Comparison of ENCODE assay signal across 8 mouse cellular contexts in genomic region chr11:95842074-95842681, GRCm38 (mm10). TPM values are rescaled to one million over a fixed set of nuclear protein-coding genes. Genes with fewer than 3 reads are reported as not detected.
DNase-seq lines count a peak whose midpoint lies in the region; ATAC-seq and TF ChIP-seq lines count a peak whose summit lies in the region.

Abi3 (minus strand) TSS chr11:95842476.

- 11% methylated on average over 11 of the region's 11 CpGs for WGBS in neural tube, embryonic 11.5 days
- WGBS in embryonic facial prominence, embryonic 15.5 days = 11% methylated on average over 11 of the region's 11 CpGs
- WGBS in hindbrain, postnatal 0 days = 16% methylated on average over 11 of the region's 11 CpGs
- 3% methylated on average over 11 of the region's 11 CpGs for whole genome bisulfite sequencing in liver, embryonic 13.5 days (ENCODE audit: insufficient replicate concordance)
- 52% methylated on average over 11 of the region's 11 CpGs for WGBS in small intestine, adult 2 months
- 17% methylated on average over 11 of the region's 11 CpGs for WGBS in midbrain, postnatal 0 days
- WGBS in forebrain, postnatal 0 days = 14% methylated on average over 11 of the region's 11 CpGs

- peak; percentile 66; the same call in 1 of the 2 replicates for TF ChIP-seq POLR2A in small intestine, adult 2 months (IDR thresholded peaks at IDR 0.05; ENCODE audit: low read depth, low read length)

- no peaks in the 10 kb centered on the region; the same call in 1 of the 2 replicates for H3K27me3 ChIP-seq in neural tube, embryonic 11.5 days (ENCODE audit: control insufficient read depth, insufficient read depth, low read length)
- peaks cover 16% of the 10 kb centered on the region for H3K27me3 ChIP-seq in embryonic facial prominence, embryonic 15.5 days
- H3K27me3 ChIP-seq in hindbrain, postnatal 0 days (ENCODE audit: insufficient read depth, low read length) = no peaks in the 10 kb centered on the region
- H3K27me3 ChIP-seq in liver, embryonic 13.5 days = peaks cover 20% of the 10 kb centered on the region
- no peaks in the 10 kb centered on the region for H3K27me3 ChIP-seq in small intestine, adult 2 months (ENCODE audit: control insufficient read depth, insufficient read depth, low read length)
- no peaks in the 10 kb centered on the region for H3K27me3 ChIP-seq in midbrain, postnatal 0 days (ENCODE audit: insufficient read depth, low read length)
- H3K27me3 ChIP-seq in forebrain, postnatal 0 days (ENCODE audit: insufficient read depth, low read length) = peaks cover 8% of the 10 kb centered on the region

- no peak for TF ChIP-seq CTCF in hindbrain, postnatal 0 days (IDR thresholded peaks at IDR 0.05; ENCODE audit: low read depth)
- no peak for TF ChIP-seq CTCF in small intestine, adult 2 months (IDR thresholded peaks at IDR 0.05; ENCODE audit: extremely low read depth, insufficient read length, insufficient replicate concordance, low read depth, low read length)
- no peak for TF ChIP-seq CTCF in midbrain, postnatal 0 days (IDR thresholded peaks at IDR 0.05)
- TF ChIP-seq CTCF in forebrain, postnatal 0 days (IDR thresholded peaks at IDR 0.05; ENCODE audit: low read depth) = no peak

- 0 out of 2 replicates have a peak within 1 kb of the TSS, but pooled peaks have one; percentile 2 for H3K9ac ChIP-seq in neural tube, embryonic 11.5 days (ENCODE audit: low read length)
- no peak within 1 kb of the TSS for H3K9ac ChIP-seq in embryonic facial prominence, embryonic 15.5 days
- H3K9ac ChIP-seq in hindbrain, postnatal 0 days (replicated peaks; ENCODE audit: low read length) = no peak within 1 kb of the TSS
- peak within 1 kb of the TSS; percentile 55 for H3K9ac ChIP-seq in liver, embryonic 13.5 days
- no peak within 1 kb of the TSS for H3K9ac ChIP-seq in midbrain, postnatal 0 days (replicated peaks; ENCODE audit: low read length, poor library complexity, severe bottlenecking)
- no peak within 1 kb of the TSS for H3K9ac ChIP-seq in forebrain, postnatal 0 days

- H3K4me1 ChIP-seq in neural tube, embryonic 11.5 days (ENCODE audit: control insufficient read depth, insufficient read depth, low read length) = no peaks in the 10 kb centered on the region
- peaks cover 21% of the 10 kb centered on the region for H3K4me1 ChIP-seq in embryonic facial prominence, embryonic 15.5 days
- H3K4me1 ChIP-seq in hindbrain, postnatal 0 days (ENCODE audit: insufficient read depth, low read length) = no peaks in the 10 kb centered on the region
- H3K4me1 ChIP-seq in liver, embryonic 13.5 days (replicated peaks) = peaks cover 66% of the 10 kb centered on the region
- H3K4me1 ChIP-seq in small intestine, adult 2 months (ENCODE audit: control insufficient read depth, insufficient read depth, insufficient read length, low read length) = peaks cover 13% of the 10 kb centered on the region
- no peaks in the 10 kb centered on the region; the same call in 1 of the 2 replicates for H3K4me1 ChIP-seq in midbrain, postnatal 0 days (ENCODE audit: insufficient read depth, low read length)
- peaks cover 4% of the 10 kb centered on the region for H3K4me1 ChIP-seq in forebrain, postnatal 0 days (ENCODE audit: insufficient read depth)

- H3K9me3 ChIP-seq in neural tube, embryonic 11.5 days (ENCODE audit: control insufficient read depth, low read length) = no peaks in the 10 kb centered on the region
- H3K9me3 ChIP-seq in embryonic facial prominence, embryonic 15.5 days (replicated peaks) = no peaks in the 10 kb centered on the region
- H3K9me3 ChIP-seq in hindbrain, postnatal 0 days (ENCODE audit: low read length) = no peaks in the 10 kb centered on the region
- H3K9me3 ChIP-seq in liver, embryonic 13.5 days (replicated peaks) = no peaks in the 10 kb centered on the region
- H3K9me3 ChIP-seq in midbrain, postnatal 0 days (ENCODE audit: low read length) = no peaks in the 10 kb centered on the region
- no peaks in the 10 kb centered on the region for H3K9me3 ChIP-seq in forebrain, postnatal 0 days (ENCODE audit: low read length)

- ATAC-seq in neural tube, embryonic 11.5 days (ENCODE audit: insufficient read depth, low FRiP score, low TSS enrichment) = no peak
- ATAC-seq in embryonic facial prominence, embryonic 15.5 days (ENCODE audit: insufficient number of reproducible peaks, low FRiP score, low TSS enrichment, low read depth) = peak; percentile 44; the same call in 1 of the 2 replicates
- ATAC-seq in hindbrain, postnatal 0 days = no peak
- peak; percentile 80 for ATAC-seq in liver, embryonic 13.5 days (ENCODE audit: low read depth)
- no peak for ATAC-seq in midbrain, postnatal 0 days (ENCODE audit: low FRiP score)
- no peak for ATAC-seq in forebrain, postnatal 0 days

- DNase-seq in neural tube, embryonic 11.5 days (ENCODE audit: low spot score) = no peak
- no peak for DNase-seq in neural tube, embryonic 10.5 days (ENCODE audit: extremely low spot score, low spot score)
- no peak for DNase-seq in hindbrain, postnatal 0 days (ENCODE audit: low spot score)
- peak; percentile 60 for DNase-seq in liver, embryonic 13.5 days
- no peak for DNase-seq in midbrain, postnatal 0 days (ENCODE audit: low spot score)
- no peak for DNase-seq in forebrain, postnatal 0 days

- H3K4me3 ChIP-seq in neural tube, embryonic 11.5 days (ENCODE audit: low read depth, low read length) = no peak within 1 kb of the TSS
- peak within 1 kb of the TSS; percentile 19 for H3K4me3 ChIP-seq in embryonic facial prominence, embryonic 15.5 days (replicated peaks)
- H3K4me3 ChIP-seq in hindbrain, postnatal 0 days (ENCODE audit: low read length) = no peak within 1 kb of the TSS
- H3K4me3 ChIP-seq in liver, embryonic 13.5 days (replicated peaks) = peak within 1 kb of the TSS; percentile 49
- peak within 1 kb of the TSS; percentile 73 for H3K4me3 ChIP-seq in small intestine, adult 2 months (ENCODE audit: low read depth, low read length)
- no peak within 1 kb of the TSS for H3K4me3 ChIP-seq in midbrain, postnatal 0 days (ENCODE audit: low read depth, low read length)
- H3K4me3 ChIP-seq in forebrain, postnatal 0 days (ENCODE audit: low read depth, low read length) = no peak within 1 kb of the TSS

- H3K4me2 ChIP-seq in neural tube, embryonic 11.5 days (ENCODE audit: low read depth) = no peak within 1 kb of the TSS
- peak within 1 kb of the TSS; percentile 11; the same call in 1 of the 2 replicates for H3K4me2 ChIP-seq in embryonic facial prominence, embryonic 15.5 days (replicated peaks)
- peak within 1 kb of the TSS; percentile 2; the same call in 1 of the 2 replicates for H3K4me2 ChIP-seq in hindbrain, postnatal 0 days (ENCODE audit: low read depth, low read length)
- peak within 1 kb of the TSS; percentile 57 for H3K4me2 ChIP-seq in liver, embryonic 13.5 days
- no peak within 1 kb of the TSS for H3K4me2 ChIP-seq in midbrain, postnatal 0 days (ENCODE audit: low read depth, low read length, poor library complexity, severe bottlenecking)
- no peak within 1 kb of the TSS for H3K4me2 ChIP-seq in forebrain, postnatal 0 days (ENCODE audit: low read depth)

- no peak within 1 kb of the TSS for H3K27ac ChIP-seq in neural tube, embryonic 11.5 days (ENCODE audit: low read depth, low read length)
- peak within 1 kb of the TSS; percentile 39 for H3K27ac ChIP-seq in embryonic facial prominence, embryonic 15.5 days (replicated peaks)
- no peak within 1 kb of the TSS for H3K27ac ChIP-seq in hindbrain, postnatal 0 days
- peak within 1 kb of the TSS; percentile 58 for H3K27ac ChIP-seq in liver, embryonic 13.5 days
- peak within 1 kb of the TSS; percentile 80 for H3K27ac ChIP-seq in small intestine, adult 2 months (ENCODE audit: insufficient read depth, low read depth, low read length)
- no peak within 1 kb of the TSS for H3K27ac ChIP-seq in midbrain, postnatal 0 days (ENCODE audit: low read depth, low read length)
- no peak within 1 kb of the TSS for H3K27ac ChIP-seq in forebrain, postnatal 0 days (ENCODE audit: low read depth, low read length)

- no peaks in the 10 kb centered on the region for H3K36me3 ChIP-seq in neural tube, embryonic 11.5 days (ENCODE audit: control insufficient read depth, insufficient read depth, low read length)
- H3K36me3 ChIP-seq in embryonic facial prominence, embryonic 15.5 days = no peaks in the 10 kb centered on the region
- H3K36me3 ChIP-seq in hindbrain, postnatal 0 days (ENCODE audit: insufficient read depth, low read length) = no peaks in the 10 kb centered on the region
- H3K36me3 ChIP-seq in liver, embryonic 13.5 days = no peaks in the 10 kb centered on the region
- H3K36me3 ChIP-seq in small intestine, adult 2 months (ENCODE audit: control insufficient read depth, insufficient read depth, low read length) = no peaks in the 10 kb centered on the region
- no peaks in the 10 kb centered on the region for H3K36me3 ChIP-seq in midbrain, postnatal 0 days (ENCODE audit: insufficient read depth, low read length)
- H3K36me3 ChIP-seq in forebrain, postnatal 0 days (ENCODE audit: insufficient read depth) = no peaks in the 10 kb centered on the region

RNA-seq across cellular contexts. Expression of gene Abi3, which starts in this region (rescaled TPM):
- 0.82 and 1.4 TPM in 2 replicates for polyA plus RNA-seq in neural tube, embryonic 11.5 days (2014; fragmentation: Nextera tagmentation; extraction: Ambion mirVana)
- 8.6 and 9.0 TPM in 2 replicates for polyA plus RNA-seq in embryonic facial prominence, embryonic 15.5 days (2015; fragmentation: Nextera tagmentation; extraction: Ambion mirVana)
- total RNA-seq in hindbrain, postnatal 0 days (2014; rRNA removed) = 1.9 and 3.2 TPM in 2 replicates
- 1.6 and 3.1 TPM in 2 replicates for polyA plus RNA-seq in hindbrain, postnatal 0 days (2015; fragmentation: Nextera tagmentation; extraction: Ambion mirVana)
- 5.8 and 6.3 TPM in 2 replicates for polyA plus RNA-seq in liver, embryonic 13.5 days (2015; fragmentation: Nextera tagmentation; extraction: Ambion mirVana)
- polyA plus RNA-seq in small intestine, adult 2 months (2012; rRNA removed) = 34.0 and 73.5 TPM in 2 replicates
- total RNA-seq in midbrain, postnatal 0 days (2014; rRNA removed) = 1.0 and 1.1 TPM in 2 replicates
- polyA plus RNA-seq in midbrain, postnatal 0 days (2015; fragmentation: Nextera tagmentation; extraction: Ambion mirVana) = 1.5 TPM in 2 replicates
- 0.19 and 0.62 TPM in 2 replicates for total RNA-seq in forebrain, postnatal 0 days (2014; rRNA removed)
- polyA plus RNA-seq in forebrain, postnatal 0 days (2015; fragmentation: Nextera tagmentation; extraction: Ambion mirVana) = 1.4 and 1.5 TPM in 2 replicates

Comparison
In these comparisons a context has a peak if more than half of its experiments do, and no peak if none do; other contexts are left out.
1. ATAC-seq: peak in embryonic facial prominence, embryonic 15.5 days (single experiment) and liver, embryonic 13.5 days (single experiment); none in neural tube, embryonic 11.5 days (single experiment), hindbrain, postnatal 0 days (single experiment), midbrain, postnatal 0 days (single experiment) and forebrain, postnatal 0 days (single experiment).
2. H3K27ac ChIP-seq: peak in embryonic facial prominence, embryonic 15.5 days (single experiment), liver, embryonic 13.5 days (single experiment) and small intestine, adult 2 months (single experiment); none in neural tube, embryonic 11.5 days (single experiment), hindbrain, postnatal 0 days (single experiment), midbrain, postnatal 0 days (single experiment) and forebrain, postnatal 0 days (single experiment).
3. H3K4me2 ChIP-seq: peak in embryonic facial prominence, embryonic 15.5 days (single experiment), hindbrain, postnatal 0 days (single experiment) and liver, embryonic 13.5 days (single experiment); none in neural tube, embryonic 11.5 days (single experiment), midbrain, postnatal 0 days (single experiment) and forebrain, postnatal 0 days (single experiment).
4. H3K4me3 ChIP-seq: peak in embryonic facial prominence, embryonic 15.5 days (single experiment), liver, embryonic 13.5 days (single experiment) and small intestine, adult 2 months (single experiment); none in neural tube, embryonic 11.5 days (single experiment), hindbrain, postnatal 0 days (single experiment), midbrain, postnatal 0 days (single experiment) and forebrain, postnatal 0 days (single experiment).
5. H3K9ac ChIP-seq: peak in neural tube, embryonic 11.5 days (single experiment) and liver, embryonic 13.5 days (single experiment); none in embryonic facial prominence, embryonic 15.5 days (single experiment), hindbrain, postnatal 0 days (single experiment), midbrain, postnatal 0 days (single experiment) and forebrain, postnatal 0 days (single experiment).